8 mouse cellular contexts compared by ENCODE assay signal in the genomic region with DNA sequence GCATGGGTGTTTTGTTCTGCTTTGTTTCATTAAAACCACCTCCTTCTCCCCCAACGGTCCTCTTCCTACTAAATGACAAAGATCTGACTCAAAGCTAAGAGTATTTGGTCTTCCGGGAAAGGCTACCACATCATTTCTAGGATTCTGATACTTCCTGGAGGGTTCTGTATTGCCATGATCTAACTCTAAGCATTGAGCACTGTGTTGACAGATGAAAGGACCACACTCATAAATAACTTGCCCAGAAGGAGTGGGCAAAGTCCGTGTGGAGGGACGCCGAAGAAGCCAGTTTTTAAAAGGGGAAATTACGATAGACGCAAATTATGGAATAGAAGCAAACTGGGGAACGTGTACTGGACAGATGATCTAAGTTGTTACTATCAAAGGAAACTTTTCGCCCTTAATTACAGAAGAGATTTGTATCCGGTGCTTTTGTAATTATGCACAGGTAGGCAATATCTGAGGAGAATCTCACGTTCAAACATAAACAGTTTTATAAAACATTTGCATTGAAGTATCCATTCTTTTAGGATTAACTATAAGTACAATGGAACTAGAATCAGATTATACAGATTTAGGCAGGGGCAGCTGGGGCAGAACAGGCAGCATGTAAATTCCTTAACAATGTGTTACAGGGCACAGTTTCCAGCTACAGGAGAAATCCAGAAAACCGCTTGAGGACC. TPM values are rescaled to one million over a fixed set of nuclear protein-coding genes. Genes with fewer than 3 reads are reported as not detected.
DNase-seq lines count a peak whose midpoint lies in the region; ATAC-seq and TF ChIP-seq lines count a peak whose summit lies in the region.

No protein-coding gene starts in this region.

- H3K79me2 ChIP-seq in myocyte (ENCODE audit: control insufficient read depth, insufficient read depth), result peaks cover 50% of the 10 kb centered on the region

- peak overlapping the region; percentile 71 for H3ac ChIP-seq in myocyte (ENCODE audit: control insufficient read depth, insufficient read length)

- no peaks in the 10 kb centered on the region for H3K36me3 ChIP-seq in lung, embryonic 16.5 days (ENCODE audit: control insufficient read depth, insufficient read depth, low read length)
- H3K36me3 ChIP-seq in hindbrain, postnatal 0 days (ENCODE audit: insufficient read depth, low read length), result no peaks in the 10 kb centered on the region
- no peaks in the 10 kb centered on the region for H3K36me3 ChIP-seq in myocyte (ENCODE audit: control insufficient read depth, insufficient read depth)

- ATAC-seq in lung, embryonic 16.5 days (ENCODE audit: low read depth), result no peak
- ATAC-seq in hindbrain, postnatal 0 days, result no peak

- TF ChIP-seq POLR2A in cortical plate, adult 2 months (IDR thresholded peaks at IDR 0.05; ENCODE audit: extremely low read depth, insufficient read depth, low read length), result no peak
- no peak for TF ChIP-seq POLR2A in myocyte (IDR thresholded peaks at IDR 0.05; ENCODE audit: insufficient read length, low read depth)

- DNase-seq in lung, postnatal 14 days, result no peak
- no peak for DNase-seq in hindbrain, postnatal 0 days (ENCODE audit: low spot score)
- DNase-seq in gastrocnemius, adult 8-10 months (ENCODE audit: low spot score in 2 of 2), result no peak
- no peak for DNase-seq in urinary bladder, postnatal 14 days (ENCODE audit: low spot score)
- DNase-seq in gastrocnemius, adult 18-20 months (ENCODE audit: low spot score), result no peak

- H3K9ac ChIP-seq in lung, embryonic 16.5 days (ENCODE audit: low read length), result peak overlapping the region; percentile 95
- peak overlapping the region; percentile 89 for H3K9ac ChIP-seq in hindbrain, postnatal 0 days (replicated peaks; ENCODE audit: low read length)

- 1% methylated on average over 12 of the region's 12 CpGs for WGBS in lung, embryonic 16.5 days
- WGBS in hindbrain, postnatal 0 days, result 2% methylated on average over 12 of the region's 12 CpGs

- H3K27ac ChIP-seq in lung, embryonic 16.5 days (ENCODE audit: low read length), result peak overlapping the region; percentile 99
- peak overlapping the region; percentile 97 for H3K27ac ChIP-seq in cortical plate, adult 2 months (ENCODE audit: insufficient read depth, low read length)
- H3K27ac ChIP-seq in hindbrain, postnatal 0 days, result peak overlapping the region; percentile 97

- H3K4me2 ChIP-seq in lung, embryonic 16.5 days (ENCODE audit: low read depth, low read length), result peak overlapping the region; percentile 65
- H3K4me2 ChIP-seq in hindbrain, postnatal 0 days (ENCODE audit: low read depth, low read length), result peak overlapping the region; percentile 96
- H3K4me2 ChIP-seq in myocyte (ENCODE audit: low read depth), result peak overlapping the region; percentile 82

- H3K27me3 ChIP-seq in lung, embryonic 16.5 days (ENCODE audit: control insufficient read depth, insufficient read depth, low read depth, low read length), result no peaks in the 10 kb centered on the region
- no peaks in the 10 kb centered on the region for H3K27me3 ChIP-seq in hindbrain, postnatal 0 days (ENCODE audit: insufficient read depth, low read length)
- H3K27me3 ChIP-seq in myocyte (ENCODE audit: control insufficient read depth, insufficient read depth, insufficient read length), result no peaks in the 10 kb centered on the region

- peaks cover 10% of the 10 kb centered on the region for H3K4me1 ChIP-seq in lung, embryonic 16.5 days (replicated peaks; ENCODE audit: control insufficient read depth, insufficient read depth, low read length)
- no peaks in the 10 kb centered on the region; the same call in 1 of the 2 replicates for H3K4me1 ChIP-seq in cortical plate, adult 2 months (ENCODE audit: control insufficient read depth, insufficient read depth, low read length)
- peaks cover 8% of the 10 kb centered on the region; the same call in 1 of the 2 replicates for H3K4me1 ChIP-seq in hindbrain, postnatal 0 days (ENCODE audit: insufficient read depth, low read length)

- peak overlapping the region; percentile 94 for H3K4me3 ChIP-seq in lung, embryonic 16.5 days (ENCODE audit: low read length)
- H3K4me3 ChIP-seq in cortical plate, adult 2 months (ENCODE audit: insufficient read depth, low read length), result peak overlapping the region; percentile 95
- H3K4me3 ChIP-seq in hindbrain, postnatal 0 days (ENCODE audit: low read length), result peak overlapping the region; percentile 98
- H3K4me3 ChIP-seq in myocyte, result peak overlapping the region; percentile 47

- TF ChIP-seq CTCF in cortical plate, adult 2 months (IDR thresholded peaks at IDR 0.05; ENCODE audit: extremely low read depth, insufficient read depth, low read length), result no peak
- TF ChIP-seq CTCF in hindbrain, postnatal 0 days (IDR thresholded peaks at IDR 0.05; ENCODE audit: low read depth), result no peak

- peaks cover 2% of the 10 kb centered on the region; the same call in 1 of the 2 replicates for H3K9me3 ChIP-seq in lung, embryonic 16.5 days (ENCODE audit: control insufficient read depth, low read length)
- no peaks in the 10 kb centered on the region for H3K9me3 ChIP-seq in hindbrain, postnatal 0 days (ENCODE audit: low read length)

TF ChIP-seq in myocyte, 11 proteins besides CTCF, POLR2A, EP300 and RAD21:
- no peak for TF ChIP-seq CEBPB (IDR thresholded peaks at IDR 0.05; ENCODE audit: insufficient read depth, poor library complexity, severe bottlenecking)
- TF ChIP-seq E2F4 (IDR thresholded peaks at IDR 0.05; ENCODE audit: insufficient read depth), result no peak
- no peak for TF ChIP-seq TCF12 (IDR thresholded peaks at IDR 0.05; ENCODE audit: insufficient read depth, poor library complexity, severe bottlenecking)
- TF ChIP-seq MYOG (IDR thresholded peaks at IDR 0.05; ENCODE audit: control insufficient read depth in 1 of 3, insufficient read depth in 1 of 3, insufficient read length in 2 of 3, low read depth in 2 of 3), result no peak
- TF ChIP-seq USF1 (IDR thresholded peaks at IDR 0.05; ENCODE audit: low read depth), result no peak
- TF ChIP-seq TCF3 (IDR thresholded peaks at IDR 0.05; ENCODE audit: insufficient read length, low read depth), result no peak
- no peak for TF ChIP-seq REST (IDR thresholded peaks at IDR 0.05; ENCODE audit: insufficient read depth, insufficient read length)
- TF ChIP-seq SRF (IDR thresholded peaks at IDR 0.05; ENCODE audit: control insufficient read depth, insufficient read length, low read depth), result no peak
- no peak for TF ChIP-seq MYOD1 (IDR thresholded peaks at IDR 0.05; ENCODE audit: control insufficient read depth in 1 of 3, insufficient read length in 2 of 3, low read depth in 2 of 3)
- no peak for TF ChIP-seq MAX (IDR thresholded peaks at IDR 0.05; ENCODE audit: low read depth)
- no peak for TF ChIP-seq POLR2AphosphoS2 (IDR thresholded peaks at IDR 0.05; ENCODE audit: insufficient read length, low read depth)

RNA-seq across cellular contexts. Expression of a gene that starts 1.1 kb away (rescaled TPM):
- 57.9 and 60.7 TPM in 2 replicates for polyA plus RNA-seq in lung, embryonic 16.5 days (2015; fragmentation: Nextera tagmentation; extraction: Ambion mirVana)
- 212 and 221 TPM in 2 replicates for polyA plus RNA-seq in cortical plate, adult 2 months (2012; rRNA removed)
- 107 and 109 TPM in 2 replicates for total RNA-seq in hindbrain, postnatal 0 days (2014; rRNA removed)
- polyA plus RNA-seq in hindbrain, postnatal 0 days (2015; fragmentation: Nextera tagmentation; extraction: Ambion mirVana), result 88.5 and 90.6 TPM in 2 replicates
- polyA plus RNA-seq in myocyte (2012; fragmentation: generic; extraction: Trizol), result 40.1 TPM
- 10 to 100 TPM; 37.7 to 49.3 (median 41.0) TPM for total RNA-seq in gastrocnemius, adult 8-10 months (2022)
- 10 to 100 TPM; 35.9 to 38.6 TPM for total RNA-seq in gastrocnemius, adult 18-20 months (2021)

Comparison
In these comparisons a context has a peak if more than half of its experiments do, and no peak if none do; other contexts are left out.
1. H3K4me3 ChIP-seq: peak in every context shown above with its lines; median percentile 98 in hindbrain, postnatal 0 days; 95 in cortical plate, adult 2 months; 94 in lung, embryonic 16.5 days; 47 in myocyte.